In the genomic region with DNA sequence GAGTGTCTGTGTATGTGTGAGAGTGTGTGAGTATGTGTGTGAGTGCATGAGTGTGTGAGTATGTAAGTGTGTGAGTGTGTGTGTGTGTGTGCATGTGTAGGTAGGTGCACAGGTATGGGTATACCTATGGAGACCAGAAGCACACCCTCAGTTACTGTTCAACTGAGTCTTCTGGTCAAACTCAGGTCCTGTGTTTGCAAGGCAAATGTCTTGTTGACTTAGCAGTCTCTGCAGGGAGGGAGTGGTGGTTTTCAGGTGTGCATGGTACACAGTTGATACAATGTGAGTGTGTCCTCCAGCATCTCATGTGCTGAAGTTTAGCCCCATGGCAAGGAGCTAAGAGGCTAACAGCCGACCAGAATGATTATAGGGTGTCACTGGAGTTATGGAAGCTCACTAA, we compare ENCODE assay signal across 23 mouse cellular contexts.
A peak's percentile ranks its signal among the peaks of the same experiment; 100 is the strongest.
DNase-seq lines count a peak whose midpoint lies in the region; ATAC-seq and TF ChIP-seq lines count a peak whose summit lies in the region.
"Had no signal": no experiment of that assay in that cellular context is flagged by ENCODE, and none has a peak within 500 bp of the region (broad histone marks: within the 10 kb centered on the region; RNA-seq: fewer than 3 reads in every experiment).

No protein-coding gene starts in this region.

- H3K9ac ChIP-seq in liver, embryonic 13.5 days, result no peak overlapping the region
- no peak overlapping the region for H3K9ac ChIP-seq in intestine, embryonic 14.5 days (ENCODE audit: low read length)
- no peak overlapping the region for H3K9ac ChIP-seq in stomach, embryonic 16.5 days (ENCODE audit: low read length)
- no peak overlapping the region for H3K9ac ChIP-seq in hindbrain, embryonic 12.5 days
- H3K9ac ChIP-seq: embryonic facial prominence, embryonic 15.5 days; forebrain, embryonic 15.5 days; heart, embryonic 13.5 days had no signal

- H3K4me2 ChIP-seq in liver, embryonic 13.5 days, result no peak overlapping the region
- H3K4me2 ChIP-seq in intestine, embryonic 14.5 days (ENCODE audit: low read length), result no peak overlapping the region
- no peak overlapping the region for H3K4me2 ChIP-seq in stomach, embryonic 16.5 days (ENCODE audit: low read depth, low read length)
- no peak overlapping the region for H3K4me2 ChIP-seq in hindbrain, embryonic 12.5 days (replicated peaks)
- H3K4me2 ChIP-seq: embryonic facial prominence, embryonic 15.5 days; forebrain, embryonic 15.5 days; heart, embryonic 13.5 days had no signal

- ATAC-seq in liver, embryonic 13.5 days (ENCODE audit: low read depth), result 0 out of 2 replicates have a peak, but pooled peaks have one; percentile 23
- peak; percentile 24; the same call in 1 of the 2 replicates for ATAC-seq in intestine, embryonic 14.5 days (replicated peaks; ENCODE audit: low FRiP score, low TSS enrichment, low read depth)
- ATAC-seq in stomach, embryonic 16.5 days (ENCODE audit: insufficient read depth, low FRiP score), result peak; percentile 67
- no peak for ATAC-seq in hindbrain, embryonic 12.5 days (ENCODE audit: low FRiP score)
- ATAC-seq: forebrain, embryonic 15.5 days had no signal

- H3K27ac ChIP-seq in liver, embryonic 13.5 days, result no peak overlapping the region
- no peak overlapping the region for H3K27ac ChIP-seq in intestine, embryonic 14.5 days (ENCODE audit: low read depth)
- peak overlapping the region; percentile 54 for H3K27ac ChIP-seq in olfactory bulb, adult 2 months (ENCODE audit: insufficient read depth, low read depth, low read length)
- no peak overlapping the region for H3K27ac ChIP-seq in stomach, embryonic 16.5 days (ENCODE audit: low read length)
- H3K27ac ChIP-seq in hindbrain, embryonic 12.5 days, result no peak overlapping the region
- H3K27ac ChIP-seq: embryonic facial prominence, embryonic 15.5 days; forebrain, embryonic 10.5 days; heart, embryonic 13.5 days had no signal

- WGBS in liver, embryonic 13.5 days (ENCODE audit: insufficient replicate concordance), result 23% methylated on average over 1 of the region's 1 CpGs
- WGBS in intestine, embryonic 14.5 days, result 46% methylated on average over 1 of the region's 1 CpGs
- 21% methylated on average over 1 of the region's 1 CpGs for WGBS in olfactory bulb, adult 2 months
- WGBS in stomach, embryonic 16.5 days, result 63% methylated on average over 1 of the region's 1 CpGs
- WGBS in hindbrain, embryonic 12.5 days, result 77% methylated on average over 1 of the region's 1 CpGs

- no peak for TF ChIP-seq CTCF in olfactory bulb, adult 2 months (IDR thresholded peaks at IDR 0.05; ENCODE audit: insufficient read depth, low read depth, low read length)

- no peaks in the 10 kb centered on the region for H3K27me3 ChIP-seq in liver, embryonic 13.5 days
- H3K27me3 ChIP-seq in intestine, embryonic 14.5 days (replicated peaks; ENCODE audit: control insufficient read depth, insufficient read depth, low read length), result no peaks in the 10 kb centered on the region
- H3K27me3 ChIP-seq in stomach, embryonic 16.5 days (ENCODE audit: control insufficient read depth, insufficient read depth, low read length), result no peaks in the 10 kb centered on the region
- peaks cover 8% of the 10 kb centered on the region for H3K27me3 ChIP-seq in hindbrain, embryonic 12.5 days
- H3K27me3 ChIP-seq: embryonic facial prominence, embryonic 15.5 days; forebrain, embryonic 15.5 days; heart, embryonic 13.5 days had no signal

- TF ChIP-seq POLR2A in olfactory bulb, adult 2 months (IDR thresholded peaks at IDR 0.05; ENCODE audit: insufficient read depth, low read depth, low read length), result no peak

- no peaks in the 10 kb centered on the region for H3K4me1 ChIP-seq in liver, embryonic 13.5 days (replicated peaks)
- peaks cover 17% of the 10 kb centered on the region for H3K4me1 ChIP-seq in intestine, embryonic 14.5 days (replicated peaks; ENCODE audit: control insufficient read depth, insufficient read depth, low read length)
- peaks cover 32% of the 10 kb centered on the region for H3K4me1 ChIP-seq in olfactory bulb, adult 2 months (ENCODE audit: control insufficient read depth, insufficient read depth, low read length)
- H3K4me1 ChIP-seq in stomach, embryonic 16.5 days (ENCODE audit: control insufficient read depth, insufficient read depth, low read length), result peaks cover 13% of the 10 kb centered on the region
- peaks cover 33% of the 10 kb centered on the region for H3K4me1 ChIP-seq in hindbrain, embryonic 12.5 days

- no peak overlapping the region for H3K4me3 ChIP-seq in liver, embryonic 13.5 days (replicated peaks)
- H3K4me3 ChIP-seq in intestine, embryonic 14.5 days (ENCODE audit: low read depth, low read length), result no peak overlapping the region
- H3K4me3 ChIP-seq in olfactory bulb, adult 2 months (ENCODE audit: insufficient read depth, low read depth, low read length), result no peak overlapping the region
- H3K4me3 ChIP-seq in stomach, embryonic 16.5 days (replicated peaks; ENCODE audit: low read length), result no peak overlapping the region
- H3K4me3 ChIP-seq in hindbrain, embryonic 12.5 days, result no peak overlapping the region
- H3K4me3 ChIP-seq: embryonic facial prominence, embryonic 15.5 days; erythroblast, embryonic 14.5 days; forebrain, embryonic 10.5 days; forebrain, embryonic 15.5 days; heart, embryonic 13.5 days had no signal

- H3K9me3 ChIP-seq in liver, embryonic 13.5 days (replicated peaks), result no peaks in the 10 kb centered on the region
- H3K9me3 ChIP-seq in intestine, embryonic 14.5 days (ENCODE audit: control insufficient read depth, low read length), result no peaks in the 10 kb centered on the region
- no peaks in the 10 kb centered on the region for H3K9me3 ChIP-seq in stomach, embryonic 16.5 days (replicated peaks; ENCODE audit: control insufficient read depth, low read length)
- H3K9me3 ChIP-seq in hindbrain, embryonic 12.5 days (replicated peaks), result no peaks in the 10 kb centered on the region
- H3K9me3 ChIP-seq: embryonic facial prominence, embryonic 15.5 days; forebrain, embryonic 10.5 days; forebrain, embryonic 15.5 days; G1E; heart, embryonic 13.5 days had no signal

- DNase-seq in liver, embryonic 13.5 days, result no peak
- no peak for DNase-seq in liver
- DNase-seq in intestine, embryonic 14.5 days (ENCODE audit: low spot score), result no peak
- DNase-seq in layer of hippocampus, postnatal 10 days (ENCODE audit: low spot score in 2 of 2), result no peak
- no peak for DNase-seq in right cerebral cortex, postnatal 14 days
- DNase-seq: adrenal gland, postnatal 10 days; B cell, adult 2 months; cerebellum, adult 11 months; cerebellum, adult 8-10 months; cerebellum, postnatal 14 days; embryo, embryonic 11 days; gastrocnemius, postnatal 36 days; heart, adult 11 months; heart, postnatal 36 days had no signal

- H3K36me3 ChIP-seq in liver, embryonic 13.5 days, result no peaks in the 10 kb centered on the region
- H3K36me3 ChIP-seq in intestine, embryonic 14.5 days (ENCODE audit: control insufficient read depth, insufficient read depth, low read length), result no peaks in the 10 kb centered on the region
- no peaks in the 10 kb centered on the region for H3K36me3 ChIP-seq in stomach, embryonic 16.5 days (ENCODE audit: control insufficient read depth, insufficient read depth, low read length)
- H3K36me3 ChIP-seq in hindbrain, embryonic 12.5 days, result no peaks in the 10 kb centered on the region
- H3K36me3 ChIP-seq: embryonic facial prominence, embryonic 15.5 days; forebrain, embryonic 10.5 days; forebrain, embryonic 15.5 days; G1E; heart, embryonic 13.5 days had no signal
